20 mouse cellular contexts compared by ENCODE assay signal in genomic region chr10:69632885-69633284, GRCm38 (mm10).
"Had no signal": no experiment of that assay in that cellular context is flagged by ENCODE, and none has a peak within 500 bp of the region (broad histone marks: within the 10 kb centered on the region; RNA-seq: fewer than 3 reads in every experiment).

No protein-coding gene starts in this region.

- H3K27me3 ChIP-seq: lung, embryonic 15.5 days; midbrain, embryonic 12.5 days; neural tube, embryonic 13.5 days; neural tube, embryonic 15.5 days had no signal

- H3K4me2 ChIP-seq: lung, embryonic 15.5 days; midbrain, embryonic 12.5 days; neural tube, embryonic 13.5 days; neural tube, embryonic 15.5 days had no signal

- H3K9ac ChIP-seq: liver, postnatal 0 days; lung, embryonic 15.5 days; midbrain, embryonic 12.5 days; neural tube, embryonic 13.5 days; neural tube, embryonic 15.5 days had no signal

- H3K36me3 ChIP-seq: lung, embryonic 15.5 days; midbrain, embryonic 10.5 days; midbrain, embryonic 12.5 days; neural tube, embryonic 13.5 days; neural tube, embryonic 15.5 days had no signal

- H3K27ac ChIP-seq: lung, embryonic 15.5 days; midbrain, embryonic 10.5 days; midbrain, embryonic 12.5 days; neural tube, embryonic 13.5 days; neural tube, embryonic 15.5 days had no signal

- DNase-seq: liver, postnatal 0 days; lung, adult 2 months; lung, postnatal 4 days; midbrain, embryonic 14.5 days; retina, postnatal 1 day; right cerebral cortex, adult 18-20 months; right cerebral cortex, postnatal 25 days; right cerebral cortex, postnatal 4 days; spleen, adult 18-20 months; thymus, adult 2 months; thymus, postnatal 25 days; thymus, postnatal 4 days had no signal

- H3K9me3 ChIP-seq: lung, embryonic 15.5 days; midbrain, embryonic 10.5 days; midbrain, embryonic 12.5 days; neural tube, embryonic 13.5 days; neural tube, embryonic 15.5 days had no signal

- ATAC-seq: liver, postnatal 0 days; lung, postnatal 0 days; midbrain, embryonic 16.5 days had no signal

- H3K4me3 ChIP-seq: lung, embryonic 15.5 days; midbrain, embryonic 10.5 days; midbrain, embryonic 12.5 days; myocyte; neural tube, embryonic 13.5 days; neural tube, embryonic 15.5 days had no signal
